Mouse (Mus musculus) gastrocnemius, adult 18-20 months (tissue): ENCODE measurements around the gene Zfp428. TPM values are rescaled to one million over a fixed set of nuclear protein-coding genes. Genes with fewer than 3 reads are reported as not detected.
"Not testable (repeated sequence)": the region's sequence is repeated elsewhere in the genome, so short reads cannot be mapped to it uniquely, and the experiment has no call there.

Experiments
- DNase-seq: peaks from one replicate; pipeline ENCODE4 v3.0.0; 2021; ENCODE audit warnings: low spot score
- total RNA-seq, 2 experiments: library from RNA; stranded (reverse); gene quantifications; 2 replicates each; pipeline ENCODE4 v1.2.3; 2021

Gene Zfp428
- total RNA-seq, 2 experiments from 2014 or later, result 4.1 to 4.5 TPM

GRCm38 (mm10) chr7:24519130-24519529, 12.3 kb downstream of the Zfp428 start:
- DNase-seq, result no peak

- not testable (repeated sequence) for DNase-seq
These were observed 13.2 kb downstream of the Zfp428 start for GRCm38 (mm10) chr7:24520054-24520453.

GRCm38 (mm10) chr7:24522805-24523204, 16.0 kb downstream of the Zfp428 start:
- no peak for DNase-seq

- no peak for DNase-seq
These were observed 16.9 kb downstream of the Zfp428 start for GRCm38 (mm10) chr7:24523723-24524122.

GRCm38 (mm10) chr7:24524978-24525377, 18.2 kb downstream of the Zfp428 start:
- DNase-seq, result no peak

- no peak for DNase-seq
These were observed 19.0 kb downstream of the Zfp428 start for GRCm38 (mm10) chr7:24525686-24526420.

GRCm38 (mm10) chr7:24528861-24529260, 22.1 kb downstream of the Zfp428 start:
- DNase-seq, result no peak

- peak; percentile 4 for DNase-seq
These were observed 22.8 kb downstream of the Zfp428 start for GRCm38 (mm10) chr7:24529580-24529979.

- DNase-seq, result peak; percentile 99
These were observed 23.5 kb downstream of the Zfp428 start, which contains the start of gene Irgq for GRCm38 (mm10) chr7:24530062-24530931. Gene Irgq, plus strand, starts transcription at chr7:24530689.

- peak; percentile 62 for DNase-seq
These were observed 24.6 kb downstream of the Zfp428 start for GRCm38 (mm10) chr7:24531211-24531971.

- DNase-seq, result no peak
These were observed 26.3 kb downstream of the Zfp428 start for GRCm38 (mm10) chr7:24533031-24533571.

- DNase-seq, result no peak
These were observed 27.0 kb downstream of the Zfp428 start for GRCm38 (mm10) chr7:24533806-24534205.

- no peak for DNase-seq
These were observed 27.5 kb downstream of the Zfp428 start for GRCm38 (mm10) chr7:24534301-24534700.

GRCm38 (mm10) chr7:24537081-24537480, 30.3 kb downstream of the Zfp428 start:
- DNase-seq, result no peak

- no peak for DNase-seq
These were observed 30.8 kb downstream of the Zfp428 start for GRCm38 (mm10) chr7:24537591-24537990.

- DNase-seq, result no peak
These were observed 31.3 kb downstream of the Zfp428 start for GRCm38 (mm10) chr7:24538154-24538553.

GRCm38 (mm10) chr7:24538701-24539100, 31.9 kb downstream of the Zfp428 start:
- no peak for DNase-seq

- no peak for DNase-seq
These were observed 32.9 kb downstream of the Zfp428 start for GRCm38 (mm10) chr7:24539686-24540085.

GRCm38 (mm10) chr7:24544506-24544905, 37.7 kb downstream of the Zfp428 start:
- DNase-seq, result no peak

- no peak for DNase-seq
These were observed 39.3 kb downstream of the Zfp428 start, which contains the start of the genes Pinlyp and Xrcc1 for GRCm38 (mm10) chr7:24546068-24546614. Gene Pinlyp, minus strand, starts transcription at chr7:24546118. Gene Xrcc1, plus strand, starts transcription at chr7:24546289.
